Mouse (Mus musculus) forebrain, postnatal 0 days (tissue): ENCODE measurements at regions not wholly inside any gene's neighbourhood (a gene's known extent, or its start where the extent isn't known, plus 50 kb on each side); places are given as distances from the start of the nearest gene placed in this dataset.
A peak's percentile ranks its signal among the peaks of the same experiment; 100 is the strongest.
"Not testable (repeated sequence)": the region's sequence is repeated elsewhere in the genome, so short reads cannot be mapped to it uniquely, and the experiment has no call there.

Experiments
- ATAC-seq: fragments of 200-750 bp; cut with Nextera tagmentation; 2 replicates; pipeline ENCODE4 v1.8.0; 2017; ENCODE audit warnings: mild to moderate bottlenecking, moderate library complexity
- DNase-seq: peaks from one replicate; pipeline ENCODE4 v3.0.0-alpha.2; 2015
- H3K27ac ChIP-seq: fragments of 300-500 bp; sonication (generic); 2 replicates; pipeline ENCODE4 v1.5.1; 2014; ENCODE audit warnings: low read depth, mild to moderate bottlenecking, antibody characterized with exemption, low read length, moderate library complexity, mixed read lengths
- H3K27me3 ChIP-seq: fragments of 300-500 bp; sonication (generic); 2 replicates; pipeline ENCODE4 v1.6.1; 2014; ENCODE audit warnings: mild to moderate bottlenecking, low read length, mixed read lengths; ENCODE audit not compliant: insufficient read depth
- H3K36me3 ChIP-seq: fragments of 300-500 bp; sonication (generic); 2 replicates; pipeline ENCODE4 v1.6.1; 2014; ENCODE audit warnings: mild to moderate bottlenecking, moderate library complexity; ENCODE audit not compliant: insufficient read depth
- H3K4me1 ChIP-seq: fragments of 300-500 bp; sonication (generic); 2 replicates; pipeline ENCODE4 v1.6.1; 2014; ENCODE audit warnings: antibody characterized with exemption; ENCODE audit not compliant: insufficient read depth
- H3K4me2 ChIP-seq: fragments of 300-500 bp; sonication (generic); 2 replicates; pipeline ENCODE4 v1.6.1; 2014; ENCODE audit warnings: low read depth, mild to moderate bottlenecking, moderate library complexity
- H3K4me3 ChIP-seq: fragments of 300-500 bp; sonication (generic); 2 replicates; pipeline ENCODE4 v1.5.1; 2014; ENCODE audit warnings: low read depth, low read length, mixed read lengths
- H3K9ac ChIP-seq: fragments of 300-500 bp; sonication (generic); 2 replicates; pipeline ENCODE4 v1.6.1; 2014; ENCODE audit warnings: mild to moderate bottlenecking
- H3K9me3 ChIP-seq: fragments of 300-500 bp; sonication (generic); 2 replicates; pipeline ENCODE4 v1.6.1; 2016; ENCODE audit warnings: low read length
- CTCF ChIP-seq: sonication (generic); IDR thresholded peaks from 2 replicates; pipeline ENCODE4 v1.5.1; 2016; ENCODE audit warnings: antibody characterized with exemption, control low read depth, low read depth
- WGBS: fragments of 180-500 bp; shearing (Covaris S2); extraction: QIAGEN DNeasy Blood & Tissue Kit; methylation state at CpG from one replicate; pipeline ENCODE4 v1.1.7; 2014; 5-methylcytosine and 5-hydroxymethylcytosine counted together

DNA sequence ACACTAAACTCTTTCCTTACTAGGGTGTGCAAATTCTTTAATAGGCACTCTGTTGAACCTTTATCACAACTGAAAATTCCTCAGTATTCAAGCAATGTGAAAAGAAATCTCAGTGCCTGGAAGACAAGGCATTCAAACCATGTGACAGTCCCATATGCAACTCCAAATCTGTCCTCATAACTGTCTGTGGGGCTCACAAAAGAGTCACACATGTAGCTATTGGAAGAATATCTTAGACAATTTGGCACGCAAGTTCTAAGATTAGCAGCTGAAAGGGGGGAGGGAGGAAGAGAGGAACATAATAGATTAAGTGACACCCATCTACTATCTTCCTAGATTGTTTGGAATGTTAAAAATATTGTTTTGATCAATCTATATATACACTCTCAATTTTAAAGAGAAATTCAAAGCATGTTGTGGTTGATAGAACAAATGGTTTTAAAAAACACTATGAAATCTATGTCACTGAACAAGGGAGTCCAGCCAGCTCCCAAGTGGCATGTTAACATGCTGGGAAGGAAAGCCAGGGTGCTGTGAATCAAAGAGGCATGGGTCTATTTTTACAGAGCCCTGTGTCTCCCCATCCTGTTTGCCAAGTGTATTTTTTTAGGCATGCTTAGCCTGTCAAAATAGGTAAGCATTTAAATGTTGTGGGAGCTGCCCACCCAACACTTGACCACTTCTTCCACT lies 177.7 kb upstream of the Zfp770 start:
- Histone ChIP-seq H3K4me2 (no peak overlapping the region), H3K9me3 (no peaks in the 10 kb centered on the region), H3K9ac (no peak overlapping the region), H3K4me3 (no peak overlapping the region), H3K27ac (no peak overlapping the region), H3K27me3 (no peaks in the 10 kb centered on the region), H3K36me3 (no peaks in the 10 kb centered on the region), H3K4me1 (no peaks in the 10 kb centered on the region)
- WGBS, result 61% methylated on average over 1 of the region's 1 CpGs
- ATAC-seq (peak; percentile 89), DNase-seq (peak; percentile 68)
- no peak for TF ChIP-seq CTCF

DNA sequence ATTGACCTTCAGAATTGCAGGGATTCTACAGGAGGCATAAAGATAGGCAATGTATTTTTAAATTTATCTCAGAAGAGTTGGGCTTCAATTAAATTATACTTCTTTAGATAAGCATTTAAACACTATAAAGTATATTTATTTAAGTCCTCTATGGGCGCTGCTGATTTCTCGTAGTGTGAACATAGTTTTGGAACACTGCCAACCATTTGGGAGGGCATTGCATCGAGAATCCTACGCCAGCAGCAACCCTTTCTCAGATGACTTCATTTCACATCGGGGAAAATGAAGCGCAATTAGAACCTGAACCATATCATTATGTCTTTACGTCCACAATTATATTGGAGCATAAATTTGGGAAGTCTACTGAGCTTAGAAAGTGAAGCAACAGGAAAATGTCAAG lies 172.2 kb upstream of the Zfp770 start:
- no peak overlapping the region for H3K4me2 ChIP-seq
- no peaks in the 10 kb centered on the region for H3K4me1 ChIP-seq
- TF ChIP-seq CTCF, result no peak
- H3K27me3 ChIP-seq, result no peaks in the 10 kb centered on the region
- H3K36me3 ChIP-seq, result no peaks in the 10 kb centered on the region
- H3K27ac ChIP-seq, result no peak overlapping the region
- H3K4me3 ChIP-seq, result no peak overlapping the region
- no peaks in the 10 kb centered on the region for H3K9me3 ChIP-seq
- no peak overlapping the region for H3K9ac ChIP-seq
- 35% methylated on average over 7 of the region's 7 CpGs for WGBS
- ATAC-seq (no peak), DNase-seq (peak; percentile 31)

DNA sequence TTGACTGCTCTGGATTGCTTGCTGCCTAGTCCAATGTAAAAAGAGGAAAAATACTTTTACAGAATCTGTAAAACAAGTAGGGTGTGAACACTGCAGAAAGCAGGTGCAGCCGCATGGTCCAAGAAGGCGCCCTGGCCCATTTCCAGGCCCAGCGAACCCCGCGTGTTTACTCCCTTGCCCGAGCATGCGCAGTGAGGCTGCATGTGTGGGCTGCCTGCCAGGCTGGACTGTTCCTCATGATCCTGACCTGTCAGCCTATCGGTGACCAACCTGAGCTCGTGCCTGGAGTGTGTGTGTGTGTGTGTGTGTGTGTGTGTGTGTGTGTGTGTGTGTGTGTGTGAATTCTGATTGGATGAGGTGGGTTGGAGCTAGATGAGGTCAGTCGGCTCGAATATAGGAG lies 152.6 kb upstream of the Zfp770 start:
- not testable (repeated sequence) for H3K9me3 ChIP-seq, H3K4me2 ChIP-seq, H3K27me3 ChIP-seq, H3K27ac ChIP-seq, DNase-seq, H3K4me3 ChIP-seq, H3K4me1 ChIP-seq, ATAC-seq, H3K9ac ChIP-seq, H3K36me3 ChIP-seq
- WGBS, result 79% methylated on average over 11 of the region's 11 CpGs

DNA sequence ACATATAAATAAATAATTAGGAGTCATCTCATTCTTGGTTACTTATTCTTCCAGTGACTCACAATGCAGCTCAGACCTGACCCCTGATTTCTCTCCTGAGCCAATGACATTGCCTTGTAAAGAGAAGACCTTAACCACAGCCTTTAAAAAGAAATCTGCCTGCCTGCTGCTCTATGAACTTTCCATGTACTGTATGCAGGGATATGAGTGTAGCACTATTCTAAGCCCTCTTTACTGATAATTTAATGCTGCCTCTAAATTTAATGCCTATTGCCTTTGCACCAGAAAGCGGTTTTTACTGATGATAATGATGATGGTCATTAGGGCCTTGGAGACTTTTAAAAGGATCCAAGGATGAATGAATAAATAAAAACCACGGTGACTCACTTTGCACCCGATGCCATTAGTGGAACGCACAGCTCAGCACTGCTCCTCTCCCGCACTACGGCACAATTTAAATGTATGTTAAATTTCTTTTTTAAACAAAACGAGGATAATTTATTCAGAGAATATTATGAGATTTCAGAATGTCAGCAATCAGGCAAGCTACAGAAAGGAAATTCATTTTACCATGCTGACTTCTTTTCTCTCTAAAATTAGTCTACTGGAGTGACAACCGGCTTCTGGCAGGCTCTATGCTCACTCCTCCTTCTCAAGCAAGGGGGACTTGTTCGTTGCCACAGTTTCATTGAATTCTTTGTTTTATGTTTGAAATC lies 139.5 kb upstream of the Zfp770 start:
- peak; percentile 94 for ATAC-seq
- WGBS, result 25% methylated on average over 9 of the region's 9 CpGs

DNA sequence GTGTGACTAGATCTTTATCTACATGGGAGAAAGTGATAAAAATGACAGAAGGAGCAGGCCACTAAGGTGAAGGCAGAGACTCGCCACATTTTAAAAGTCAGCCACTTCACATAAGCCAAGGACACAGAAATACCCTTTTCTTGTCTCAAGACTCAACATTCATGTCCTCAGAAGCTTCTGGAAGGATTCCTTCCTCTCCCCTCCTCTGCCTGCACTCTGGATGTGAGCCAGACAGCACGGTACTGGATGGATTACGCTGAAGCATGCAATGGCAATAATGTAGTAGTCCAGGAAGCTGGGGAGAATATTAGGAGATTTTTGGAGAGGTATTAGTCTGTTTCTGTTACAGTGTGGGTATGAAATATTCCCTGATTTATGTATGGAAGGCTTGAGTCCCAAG lies 100.5 kb upstream of the Zfp770 start:
- H3K9ac ChIP-seq, result no peak overlapping the region
- DNase-seq (no peak), ATAC-seq (no peak)
- H3K36me3 ChIP-seq, result no peaks in the 10 kb centered on the region
- WGBS, result 70% methylated on average over 3 of the region's 3 CpGs
- H3K27ac ChIP-seq, result no peak overlapping the region
- no peak for TF ChIP-seq CTCF
- no peak overlapping the region for H3K4me3 ChIP-seq
- no peaks in the 10 kb centered on the region for H3K27me3 ChIP-seq
- H3K4me1 ChIP-seq, result no peaks in the 10 kb centered on the region
- H3K9me3 ChIP-seq, result no peaks in the 10 kb centered on the region
- H3K4me2 ChIP-seq, result no peak overlapping the region

More for the DNA sequence above, 139.5 kb upstream of the Zfp770 start:
- 0 out of 2 replicates have a peak, but pooled peaks cover 4% of the 10 kb centered on the region for H3K4me1 ChIP-seq
- no peak overlapping the region for H3K9ac ChIP-seq
- peak overlapping the region; percentile 36 for H3K4me2 ChIP-seq
- DNase-seq, result peak; percentile 66
- H3K4me3 ChIP-seq, result 0 out of 2 replicates have a peak overlapping the region, but pooled peaks have one; percentile 9
- TF ChIP-seq CTCF, result no peak
- H3K9me3 ChIP-seq, result no peaks in the 10 kb centered on the region
- H3K36me3 ChIP-seq, result no peaks in the 10 kb centered on the region
- H3K27ac ChIP-seq, result peak overlapping the region; percentile 77
- H3K27me3 ChIP-seq, result no peaks in the 10 kb centered on the region

DNA sequence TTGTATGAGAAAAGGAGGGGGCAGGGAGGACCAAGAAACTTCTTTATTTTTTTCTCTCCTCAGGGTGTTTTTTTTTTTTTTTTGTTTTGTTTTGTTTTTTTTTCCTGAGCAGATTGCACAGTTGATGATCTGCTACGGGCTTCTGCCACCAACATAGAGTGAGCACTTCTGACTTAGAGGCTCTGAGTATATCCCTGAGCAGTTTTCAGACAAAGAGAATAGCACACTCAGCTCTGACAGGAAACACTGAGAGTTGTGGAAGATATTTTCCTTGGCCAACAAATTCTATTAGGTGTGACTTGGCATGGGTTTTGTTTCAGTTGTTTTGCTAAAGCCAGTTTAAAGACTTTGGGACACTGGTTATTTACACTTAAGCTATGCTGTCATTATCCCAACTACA lies 93.8 kb upstream of the Zfp770 start:
- Histone ChIP-seq H3K9me3 (no peaks in the 10 kb centered on the region), H3K4me3 (no peak overlapping the region), H3K27me3 (no peaks in the 10 kb centered on the region), H3K4me2 (no peak overlapping the region), H3K9ac (no peak overlapping the region), H3K27ac (no peak overlapping the region), H3K36me3 (no peaks in the 10 kb centered on the region), H3K4me1 (no peaks in the 10 kb centered on the region)
- DNase-seq (no peak), ATAC-seq (no peak)
- WGBS, result 42% methylated on average over 1 of the region's 1 CpGs
- no peak for TF ChIP-seq CTCF

DNA sequence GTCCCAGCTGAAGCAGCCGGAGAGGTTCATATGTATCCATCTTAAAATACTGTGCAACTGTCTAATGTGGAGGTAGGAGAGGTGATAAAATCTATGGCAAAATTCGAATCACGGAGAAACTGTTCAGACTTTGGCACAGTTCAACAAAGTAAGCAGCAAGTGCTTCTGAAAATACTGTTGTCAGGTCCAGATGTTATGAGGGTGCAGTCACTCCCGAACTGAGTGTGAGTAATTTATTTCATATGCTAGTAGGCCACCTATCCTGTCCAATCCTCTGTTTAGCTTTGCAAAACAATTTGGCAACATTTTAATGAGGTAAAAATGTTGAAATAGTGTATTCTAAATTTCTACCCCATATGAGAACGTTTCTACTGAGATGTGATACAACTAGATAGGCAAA lies 90.1 kb upstream of the Zfp770 start:
- 80% methylated on average over 5 of the region's 5 CpGs for WGBS

More for the DNA sequence above, 90.1 kb upstream of the Zfp770 start:
- no peak for DNase-seq
- Histone ChIP-seq H3K4me1 (no peaks in the 10 kb centered on the region), H3K9ac (no peak overlapping the region), H3K4me3 (no peak overlapping the region), H3K36me3 (no peaks in the 10 kb centered on the region), H3K27me3 (no peaks in the 10 kb centered on the region), H3K27ac (no peak overlapping the region), H3K4me2 (no peak overlapping the region), H3K9me3 (no peaks in the 10 kb centered on the region)
- TF ChIP-seq CTCF, result no peak
- ATAC-seq, result no peak
